Mouse (Mus musculus) bone marrow macrophage, adult 2 months (primary cell): Measurements from ENCODE around the gene Anp32e.

Experiments
- CTCF ChIP-seq: IDR thresholded peaks from 2 replicates; pipeline ENCODE4 v1.5.1; 2012; ENCODE audit warnings: low read depth, mild to moderate bottlenecking, low read length, moderate library complexity
- POLR2A ChIP-seq: IDR thresholded peaks from 2 replicates; pipeline ENCODE4 v1.6.1; 2012; ENCODE audit warnings: mild to moderate bottlenecking, low read depth, low read length, borderline replicate concordance

- TF ChIP-seq CTCF (no peak), POLR2A (no peak)
Measured at GRCm38 (mm10) chr3:95950763-95951551, 21.9 kb downstream of the Anp32e start.
